Mouse (Mus musculus): ENCODE data around the gene Traf7.

- TF ChIP-seq CTCF (IDR thresholded peaks at IDR 0.05; ENCODE audit: control insufficient read depth, insufficient read depth, insufficient read length), result no peak
- no peak for TF ChIP-seq USF1 (IDR thresholded peaks at IDR 0.05; ENCODE audit: low read depth)
- no peak for TF ChIP-seq FOSL1 (IDR thresholded peaks at IDR 0.05; ENCODE audit: insufficient read depth, low read length, poor library complexity, severe bottlenecking)
- no peak for TF ChIP-seq MYOD1 (IDR thresholded peaks at IDR 0.05; ENCODE audit: control insufficient read depth, insufficient read length, low read depth)
- no peak for TF ChIP-seq MAX (IDR thresholded peaks at IDR 0.05)
- TF ChIP-seq MYOG (IDR thresholded peaks at IDR 0.05; ENCODE audit: control insufficient read depth, extremely low read depth, insufficient read length), result no peak
- no peak for TF ChIP-seq CEBPB (IDR thresholded peaks at IDR 0.05; ENCODE audit: low read depth)
Observed at GRCm38 (mm10) chr17:24548921-24549617, 21.3 kb upstream of the Traf7 start.

Measured in C2C12 (cell line).